Mouse (Mus musculus): ENCODE measurements at regions not wholly inside any gene's neighbourhood (a gene's known extent, or its start where the extent isn't known, plus 50 kb on each side); places are given as distances from the start of the nearest gene placed in this dataset.

DNA sequence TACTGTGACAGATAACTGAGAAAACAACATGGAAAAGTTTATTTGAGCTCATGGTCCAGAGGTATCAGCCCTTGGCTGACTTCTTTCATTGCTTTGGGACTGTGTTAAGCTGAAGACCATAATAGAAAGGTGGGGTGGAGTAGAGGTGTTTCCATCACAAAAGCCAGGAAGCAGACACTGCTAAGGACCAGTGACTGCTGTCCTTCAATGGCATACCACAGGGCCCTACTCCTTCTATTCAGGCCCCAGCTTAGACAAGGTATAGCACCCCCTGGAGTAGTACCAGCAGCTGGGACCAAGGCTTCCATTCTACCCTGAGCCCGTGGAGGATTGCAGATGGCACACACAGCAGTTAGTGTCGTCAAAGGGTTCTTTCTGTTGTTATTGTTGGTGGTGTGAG, 151.4 kb upstream of the Grik3 start:
- TF ChIP-seq POLR2A (IDR thresholded peaks at IDR 0.05; ENCODE audit: insufficient read depth, low read depth, low read length), result no peak
- no peak for TF ChIP-seq CTCF (IDR thresholded peaks at IDR 0.05; ENCODE audit: insufficient read depth, low read depth, low read length)
